Mouse (Mus musculus) cortical plate, adult 2 months (tissue): ENCODE data around the gene Plk4. TPM values are rescaled to one million over a fixed set of nuclear protein-coding genes. Genes with fewer than 3 reads are reported as not detected.

Experiments used
- H3K27ac ChIP-seq: fragments of 200-500 bp; 2 replicates; pipeline ENCODE4 v1.5.1; 2012; ENCODE audit warnings: low read length, control low read depth, inconsistent platforms; ENCODE audit not compliant: insufficient read depth
- H3K4me1 ChIP-seq: fragments of 200-500 bp; 2 replicates; pipeline ENCODE4 v1.6.1; 2011; ENCODE audit warnings: low read length; ENCODE audit not compliant: control insufficient read depth, insufficient read depth
- H3K4me3 ChIP-seq: fragments of 200-500 bp; 2 replicates; pipeline ENCODE4 v1.5.1; 2011; ENCODE audit warnings: mild to moderate bottlenecking, low read length, control low read depth; ENCODE audit not compliant: insufficient read depth
- CTCF ChIP-seq: fragments of 200-500 bp; IDR thresholded peaks from 2 replicates; pipeline ENCODE4 v1.5.1; 2011; ENCODE audit warnings: mild to moderate bottlenecking, control low read depth, low read length; ENCODE audit not compliant: insufficient read depth; ENCODE audit errors: extremely low read depth
- POLR2A ChIP-seq: fragments of 200-500 bp; IDR thresholded peaks from 2 replicates; pipeline ENCODE4 v1.6.1; 2011; ENCODE audit warnings: mild to moderate bottlenecking, low read length, control low read depth; ENCODE audit not compliant: insufficient read depth; ENCODE audit errors: extremely low read depth
- polyA plus RNA-seq: library from polyadenylated mRNA; depleted of rRNA; stranded (reverse); fragments of >200 nt; gene quantifications from 2 replicates; pipeline ENCODE4 v1.2.3, GENCODE M21; 2012; rRNA removed

The Plk4 gene
- polyA plus RNA-seq: 2.9 and 3.3 TPM in 2 replicates

- Histone ChIP-seq H3K4me3 (peak within 1 kb of the TSS; percentile 89), H3K4me1 (no peaks in the 10 kb centered on the region), H3K27ac (no peak within 1 kb of the TSS)
- TF ChIP-seq CTCF (no peak), POLR2A (peak; percentile 74)
Observed at GRCm38 (mm10) chr3:40799530-40800372, at the start of gene Plk4. Gene Plk4 (plus strand): TSS chr3:40800019.

GRCm38 (mm10) chr3:40760746-40761145 is 39.1 kb upstream of the Plk4 start:
- H3K4me3 ChIP-seq: no peak overlapping the region
- H3K27ac ChIP-seq: no peak overlapping the region
- TF ChIP-seq CTCF: no peak
- TF ChIP-seq POLR2A: no peak
- H3K4me1 ChIP-seq: no peaks in the 10 kb centered on the region

- Histone ChIP-seq H3K4me1 (no peaks in the 10 kb centered on the region), H3K27ac (no peak overlapping the region), H3K4me3 (no peak overlapping the region)
- TF ChIP-seq CTCF (no peak), POLR2A (no peak)
Observed at GRCm38 (mm10) chr3:40761312-40761711, 38.5 kb upstream of the Plk4 start.

- H3K4me1 ChIP-seq: no peaks in the 10 kb centered on the region
- no peak overlapping the region for H3K4me3 ChIP-seq
- H3K27ac ChIP-seq: no peak overlapping the region
- TF ChIP-seq POLR2A (no peak), CTCF (no peak)
Observed at GRCm38 (mm10) chr3:40793783-40794182, 6.0 kb upstream of the Plk4 start.

- TF ChIP-seq CTCF: no peak
- no peak for TF ChIP-seq POLR2A
- Histone ChIP-seq H3K27ac (no peak overlapping the region), H3K4me1 (no peaks in the 10 kb centered on the region), H3K4me3 (no peak overlapping the region)
Observed at GRCm38 (mm10) chr3:40798054-40798453, 1.8 kb upstream of the Plk4 start.

GRCm38 (mm10) chr3:40798500-40798899 is 1.3 kb upstream of the Plk4 start:
- Histone ChIP-seq H3K4me1 (no peaks in the 10 kb centered on the region), H3K4me3 (no peak overlapping the region), H3K27ac (no peak overlapping the region)
- TF ChIP-seq CTCF (peak; percentile 20; the same call in 1 of the 2 replicates), POLR2A (no peak)

GRCm38 (mm10) chr3:40800373-40800823 is 579 bp downstream of the Plk4 start:
- no peak overlapping the region for H3K27ac ChIP-seq

GRCm38 (mm10) chr3:40806871-40807270 is 7.1 kb downstream of the Plk4 start:
- H3K27ac ChIP-seq: no peak overlapping the region
- H3K4me3 ChIP-seq: no peak overlapping the region
- no peaks in the 10 kb centered on the region for H3K4me1 ChIP-seq
- TF ChIP-seq CTCF: no peak
- no peak for TF ChIP-seq POLR2A

More at GRCm38 (mm10) chr3:40800373-40800823, 579 bp downstream of the Plk4 start:
- no peaks in the 10 kb centered on the region for H3K4me1 ChIP-seq
- TF ChIP-seq POLR2A: no peak
- TF ChIP-seq CTCF: no peak
- peak overlapping the region; percentile 89 for H3K4me3 ChIP-seq

- Histone ChIP-seq H3K4me1 (peaks cover 1% of the 10 kb centered on the region; the same call in 1 of the 2 replicates), H3K4me3 (no peak overlapping the region), H3K27ac (no peak overlapping the region)
- TF ChIP-seq POLR2A (no peak), CTCF (no peak)
Observed at GRCm38 (mm10) chr3:40808686-40809085, 8.9 kb downstream of the Plk4 start.

- no peak overlapping the region for H3K4me3 ChIP-seq
- TF ChIP-seq POLR2A (no peak), CTCF (no peak)
- no peak overlapping the region for H3K27ac ChIP-seq
- H3K4me1 ChIP-seq: peaks cover 1% of the 10 kb centered on the region; the same call in 1 of the 2 replicates
Observed at GRCm38 (mm10) chr3:40809894-40810293, 10.1 kb downstream of the Plk4 start.
